In the genomic region with DNA sequence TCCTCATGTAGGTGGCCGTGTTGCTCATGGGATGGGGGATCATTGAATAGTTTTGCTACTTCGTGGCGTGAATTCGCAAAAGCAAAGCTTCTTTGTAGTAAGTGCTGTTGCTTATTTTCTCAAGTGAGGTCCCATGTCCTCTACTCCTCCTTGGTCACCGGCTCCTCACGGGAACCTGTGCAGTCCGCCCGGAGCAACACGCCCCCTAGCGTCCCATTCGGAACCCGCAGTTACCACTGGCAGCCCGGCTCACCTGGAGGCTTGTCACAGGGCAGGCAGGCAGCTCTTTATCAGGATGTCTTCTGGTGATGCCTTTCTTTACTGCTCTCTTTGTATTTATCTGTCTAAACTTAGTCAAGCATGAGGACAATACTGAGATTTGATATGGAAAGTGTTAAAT, we compare ENCODE assay signal across 9 mouse cellular contexts.
A peak's percentile ranks its signal among the peaks of the same experiment; 100 is the strongest.
DNase-seq lines count a peak whose midpoint lies in the region; ATAC-seq lines count a peak whose summit lies in the region.
"Had no signal": no experiment of that assay in that cellular context is flagged by ENCODE, and none has a peak within 500 bp of the region (broad histone marks: within the 10 kb centered on the region; RNA-seq: fewer than 3 reads in every experiment).

No protein-coding gene starts in this region.

- no peak overlapping the region for H3K4me3 ChIP-seq in midbrain, embryonic 11.5 days (ENCODE audit: low read depth, low read length)
- no peak overlapping the region for H3K4me3 ChIP-seq in midbrain, embryonic 14.5 days (replicated peaks; ENCODE audit: low read depth, low read length)
- H3K4me3 ChIP-seq: embryonic facial prominence, embryonic 12.5 days had no signal

- 19% methylated on average over 13 of the region's 13 CpGs for WGBS in midbrain, embryonic 11.5 days
- WGBS in midbrain, embryonic 14.5 days, result 17% methylated on average over 13 of the region's 13 CpGs

- no peak overlapping the region for H3K9ac ChIP-seq in midbrain, embryonic 11.5 days (ENCODE audit: low read length)
- H3K9ac ChIP-seq in midbrain, embryonic 14.5 days (replicated peaks; ENCODE audit: low read length), result no peak overlapping the region
- H3K9ac ChIP-seq: embryonic facial prominence, embryonic 12.5 days had no signal

- no peaks in the 10 kb centered on the region for H3K27me3 ChIP-seq in midbrain, embryonic 11.5 days (ENCODE audit: control insufficient read depth, insufficient read depth, low read length)
- no peaks in the 10 kb centered on the region for H3K27me3 ChIP-seq in midbrain, embryonic 14.5 days (ENCODE audit: control insufficient read depth, insufficient read depth, low read length)
- H3K27me3 ChIP-seq: embryonic facial prominence, embryonic 12.5 days had no signal

- peak; percentile 34 for DNase-seq in adrenal gland, adult 2 months
- no peak for DNase-seq in adrenal gland, adult 18-20 months (ENCODE audit: low spot score in 2 of 2)
- peak; percentile 85 for DNase-seq in midbrain, embryonic 11.5 days (ENCODE audit: low spot score, missing footprints)
- DNase-seq in midbrain, embryonic 14.5 days, result no peak
- peak; percentile 80 to 87 for DNase-seq in cerebellum, postnatal 10 days
- DNase-seq in kidney, adult 8-10 months, result peak; percentile 65 to 81
- DNase-seq in lung, postnatal 36 days, result peak; percentile 61
- no peak for DNase-seq in natural killer cell, adult 2 months (ENCODE audit: low spot score in 2 of 2)

- H3K36me3 ChIP-seq in midbrain, embryonic 11.5 days (ENCODE audit: control insufficient read depth, insufficient read depth, low read length), result no peaks in the 10 kb centered on the region
- H3K36me3 ChIP-seq in midbrain, embryonic 14.5 days (ENCODE audit: control insufficient read depth, insufficient read depth, low read length), result no peaks in the 10 kb centered on the region
- H3K36me3 ChIP-seq: embryonic facial prominence, embryonic 12.5 days had no signal

- H3K4me1 ChIP-seq in midbrain, embryonic 11.5 days (ENCODE audit: control insufficient read depth, insufficient read depth, low read length), result no peaks in the 10 kb centered on the region
- peaks cover 3% of the 10 kb centered on the region; the same call in 1 of the 2 replicates for H3K4me1 ChIP-seq in midbrain, embryonic 14.5 days (ENCODE audit: control insufficient read depth, insufficient read depth, low read length)
- H3K4me1 ChIP-seq: embryonic facial prominence, embryonic 12.5 days had no signal

- no peak overlapping the region for H3K27ac ChIP-seq in midbrain, embryonic 11.5 days (ENCODE audit: low read depth, low read length)
- H3K27ac ChIP-seq in midbrain, embryonic 14.5 days (replicated peaks; ENCODE audit: low read depth, low read length), result no peak overlapping the region
- H3K27ac ChIP-seq: embryonic facial prominence, embryonic 12.5 days had no signal

- H3K4me2 ChIP-seq in midbrain, embryonic 11.5 days, result no peak overlapping the region
- H3K4me2 ChIP-seq in midbrain, embryonic 14.5 days (ENCODE audit: low read length), result no peak overlapping the region
- H3K4me2 ChIP-seq: embryonic facial prominence, embryonic 12.5 days had no signal

- 0 out of 2 replicates have a peak, but pooled peaks have one; percentile 33 for ATAC-seq in midbrain, embryonic 11.5 days (ENCODE audit: low FRiP score)
- no peak for ATAC-seq in midbrain, embryonic 14.5 days (ENCODE audit: low FRiP score, low TSS enrichment)

- H3K9me3 ChIP-seq in midbrain, embryonic 11.5 days (ENCODE audit: control insufficient read depth, low read length), result no peaks in the 10 kb centered on the region
- H3K9me3 ChIP-seq in midbrain, embryonic 14.5 days (ENCODE audit: control insufficient read depth, low read length), result no peaks in the 10 kb centered on the region
- H3K9me3 ChIP-seq: embryonic facial prominence, embryonic 12.5 days had no signal

Comparison
In these comparisons a context has a peak if more than half of its experiments do, and no peak if none do; other contexts are left out.
1. DNase-seq: peak in adrenal gland, adult 2 months (single experiment), midbrain, embryonic 11.5 days (single experiment), cerebellum, postnatal 10 days (2 of 2), kidney, adult 8-10 months (2 of 2) and lung, postnatal 36 days (single experiment); none in adrenal gland, adult 18-20 months (0 of 2), midbrain, embryonic 14.5 days (single experiment) and natural killer cell, adult 2 months (0 of 2).